Mouse (Mus musculus) hindlimb bud, embryonic 11.5 days (tissue): ENCODE results near the gene Enah.
A peak's percentile ranks its signal among the peaks of the same experiment; 100 is the strongest.

Source experiments
- DNase-seq: peaks from one replicate; pipeline ENCODE4 v3.0.0-alpha.2; 2012; ENCODE audit warnings: low read depth, low spot score; ENCODE audit errors: extremely low spot score

The Enah gene

DNA sequence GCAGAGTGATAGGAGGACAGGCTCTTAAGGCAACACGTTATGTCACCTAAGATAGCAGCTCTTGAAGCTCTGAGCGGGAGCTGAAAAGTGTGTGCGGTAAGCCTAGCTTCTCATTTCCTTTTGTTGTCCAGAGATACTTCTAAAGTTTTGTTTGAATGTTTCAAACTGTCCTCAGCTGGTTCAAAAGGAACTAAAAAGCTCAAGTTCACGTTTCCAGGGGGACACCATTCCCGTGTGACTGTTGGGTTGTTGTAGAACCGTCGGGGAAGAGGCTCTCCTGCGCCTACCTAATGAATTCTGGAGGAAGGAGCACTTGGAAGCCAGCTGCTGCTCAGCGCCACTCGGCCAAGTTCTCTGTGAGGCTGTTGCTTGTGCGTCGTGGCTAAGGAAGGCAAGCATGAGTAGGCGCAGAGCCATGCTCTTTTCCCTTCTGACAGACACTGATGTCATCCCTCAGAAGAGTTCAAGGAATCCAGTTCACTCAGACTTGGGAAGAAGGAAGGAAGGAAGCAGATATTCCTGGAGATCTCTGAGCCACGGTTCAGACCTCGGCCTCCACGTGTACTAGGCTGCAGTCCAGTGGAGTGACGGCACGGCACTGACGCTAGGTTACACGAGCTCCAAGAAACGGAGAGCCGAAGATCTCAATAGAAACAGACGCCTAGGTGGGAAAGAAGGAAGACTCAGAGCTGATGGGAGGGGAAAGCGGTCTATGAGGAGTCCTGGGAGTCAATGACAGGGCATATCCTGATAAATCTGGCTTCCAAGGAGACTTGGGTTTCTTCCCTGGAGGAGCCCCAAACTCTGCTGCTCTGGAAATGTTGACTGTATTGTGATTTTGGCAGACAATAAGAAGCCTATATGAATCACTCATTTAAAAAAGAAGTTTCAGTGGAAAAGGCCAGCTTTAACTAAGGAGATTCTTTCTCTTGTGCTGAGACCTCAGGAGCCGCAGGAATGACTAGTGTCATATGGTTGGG is 8.7 kb upstream of the Enah start:
- no peak for DNase-seq

DNA sequence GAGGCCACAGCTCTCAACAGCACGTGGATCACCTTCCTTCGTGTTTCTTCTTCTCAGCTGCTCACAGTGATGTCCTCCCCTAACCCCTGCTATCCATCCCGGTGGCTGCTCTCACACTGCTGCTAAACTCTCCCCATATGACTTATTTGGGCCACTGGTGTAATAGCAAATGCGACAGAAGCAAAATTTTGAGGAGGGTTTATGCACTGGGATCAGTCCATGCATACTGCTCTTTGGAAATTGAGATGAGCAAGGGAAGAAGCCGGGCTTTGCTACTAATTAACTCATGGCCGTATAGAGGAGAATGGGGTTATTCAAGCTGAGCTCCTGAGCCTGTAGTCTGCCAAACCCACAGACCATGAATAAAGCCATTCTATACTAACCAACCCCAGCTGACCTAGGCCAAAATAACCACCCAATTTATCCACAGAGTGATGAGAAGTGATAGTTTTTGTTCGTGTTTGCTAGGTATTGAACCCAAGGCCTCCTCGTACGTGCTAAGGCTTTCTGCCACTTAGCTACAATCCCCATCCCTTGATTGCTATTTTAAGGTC is 7.7 kb upstream of the Enah start:
- DNase-seq: no peak

DNA sequence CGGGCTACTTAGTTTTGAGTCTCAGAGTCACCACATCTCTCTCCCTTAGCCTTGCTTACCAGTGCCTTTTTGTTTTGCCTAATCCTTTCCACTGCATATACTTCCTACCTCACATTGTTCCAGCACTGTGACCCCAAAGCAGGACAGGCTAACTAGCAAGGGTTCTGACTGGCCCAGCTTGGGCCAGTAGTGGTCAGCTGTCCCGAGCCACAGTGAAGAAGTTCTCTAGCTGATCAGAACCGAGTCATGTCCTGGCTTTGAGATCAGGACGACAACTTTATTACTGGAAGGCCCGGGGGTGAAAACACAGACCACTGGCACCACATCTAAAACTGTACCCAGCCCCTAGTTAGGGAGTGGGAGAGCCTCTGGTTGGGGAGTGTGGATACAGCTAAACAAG is 7.0 kb upstream of the Enah start:
- no peak for DNase-seq

DNA sequence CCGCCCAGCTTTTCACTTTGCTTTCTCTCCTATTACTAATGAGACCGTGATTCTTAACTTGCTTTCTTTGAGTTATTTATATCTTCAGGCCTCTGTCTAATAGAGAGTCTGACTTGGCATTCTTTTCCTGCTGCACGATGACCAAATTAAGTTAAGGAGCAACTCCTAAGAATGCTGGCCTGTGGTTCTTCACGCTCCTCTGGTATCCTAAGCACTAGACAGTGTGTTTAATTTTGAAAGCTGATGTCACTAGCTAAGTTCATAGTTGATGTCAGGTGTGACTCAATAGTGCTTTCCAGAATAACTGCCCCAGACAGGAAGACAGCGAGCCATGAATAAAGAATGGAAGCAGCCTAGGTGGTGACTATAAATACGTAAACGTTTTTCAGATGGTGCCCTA is 6.3 kb upstream of the Enah start:
- no peak for DNase-seq

DNA sequence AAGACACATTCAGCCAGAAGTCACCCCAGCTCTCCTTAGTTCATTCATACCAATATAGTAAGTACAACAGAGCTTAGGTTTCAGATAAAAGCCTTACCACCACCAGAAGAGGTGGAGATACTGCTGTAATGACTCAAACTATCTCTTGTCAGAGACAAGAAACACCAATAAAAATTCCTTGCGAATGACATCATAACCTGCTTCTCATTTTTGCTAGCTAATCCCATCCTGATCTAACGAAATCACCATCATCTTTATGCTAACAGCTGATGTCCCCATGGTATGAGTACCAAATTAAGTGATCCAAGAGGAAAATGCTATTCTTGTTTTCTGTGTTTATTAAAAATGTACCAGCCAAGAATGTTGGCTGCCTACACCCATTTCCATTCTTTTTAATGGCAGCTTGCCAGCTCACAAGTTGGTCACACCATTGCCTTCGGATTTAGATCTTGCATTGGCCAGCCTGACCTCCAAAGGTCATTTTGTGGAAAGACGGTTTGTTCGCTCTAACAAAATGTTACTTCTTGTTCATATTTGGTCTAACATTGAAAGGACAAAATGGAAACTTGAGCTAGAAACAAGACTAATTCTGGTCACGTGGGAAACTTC is 2.0 kb upstream of the Enah start:
- DNase-seq: no peak

DNA sequence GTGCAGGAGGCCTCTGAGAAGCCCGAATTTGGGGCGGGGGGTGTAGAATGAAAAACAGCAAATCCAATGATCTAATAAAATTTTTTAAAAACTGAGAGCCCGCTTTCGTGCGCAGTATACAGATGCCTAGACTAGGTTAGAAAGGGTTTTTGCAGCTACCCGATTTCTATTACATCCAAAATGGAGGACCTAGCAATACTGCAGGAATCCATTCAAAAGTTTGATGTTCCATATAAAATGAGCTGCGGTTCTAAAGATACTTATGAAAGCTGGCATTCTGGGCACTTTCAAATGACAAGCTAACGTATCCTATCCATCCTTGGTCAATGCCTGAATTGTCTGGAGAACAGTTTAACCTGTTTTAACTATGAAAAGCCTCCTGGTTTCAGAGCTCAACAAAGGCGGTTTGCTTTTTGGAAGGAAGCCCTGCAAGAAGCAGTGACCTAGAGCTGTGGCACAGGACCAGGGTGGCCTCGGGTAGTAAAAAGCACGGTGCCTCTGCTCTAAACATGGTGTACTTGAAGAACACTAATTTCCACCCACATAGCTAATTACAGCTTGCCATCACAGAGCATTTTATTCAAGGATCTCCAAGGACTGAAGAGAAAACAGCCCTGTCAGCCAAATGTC is 1.2 kb upstream of the Enah start:
- DNase-seq: no peak

DNA sequence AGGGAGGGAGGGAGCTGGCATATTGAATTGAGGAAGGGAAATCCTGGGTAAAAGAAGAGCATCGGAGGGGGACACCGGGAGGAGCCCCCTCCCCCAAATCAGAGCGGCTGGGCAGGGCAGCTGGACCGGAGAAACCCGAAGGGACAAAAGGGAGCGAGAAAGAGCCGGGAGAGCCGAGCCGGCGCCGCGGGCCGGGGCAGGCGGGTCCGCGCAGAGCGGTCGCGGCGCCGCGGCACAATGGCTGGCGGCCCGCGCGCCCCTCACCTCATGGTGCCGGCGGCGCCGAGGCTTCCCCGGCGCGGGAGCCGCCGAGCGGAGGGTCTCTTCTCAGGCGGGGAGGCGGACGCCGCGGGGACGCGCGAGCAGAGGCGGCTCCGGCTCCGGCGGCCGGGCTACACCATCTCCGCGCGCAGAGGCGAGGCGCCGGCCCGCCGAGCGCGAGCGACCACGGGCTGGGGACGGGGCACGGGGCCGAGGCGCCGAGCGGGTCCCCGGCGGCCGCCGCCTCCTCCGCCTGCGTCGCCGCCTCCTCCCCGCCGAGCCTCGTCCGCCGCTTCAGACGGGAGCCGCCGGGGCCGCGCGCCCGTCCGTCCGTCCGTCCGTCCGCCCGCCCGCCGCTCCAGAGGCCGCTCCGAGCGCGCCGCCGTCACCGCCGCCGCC is 394 bp downstream of the Enah start:
- no peak for DNase-seq

DNA sequence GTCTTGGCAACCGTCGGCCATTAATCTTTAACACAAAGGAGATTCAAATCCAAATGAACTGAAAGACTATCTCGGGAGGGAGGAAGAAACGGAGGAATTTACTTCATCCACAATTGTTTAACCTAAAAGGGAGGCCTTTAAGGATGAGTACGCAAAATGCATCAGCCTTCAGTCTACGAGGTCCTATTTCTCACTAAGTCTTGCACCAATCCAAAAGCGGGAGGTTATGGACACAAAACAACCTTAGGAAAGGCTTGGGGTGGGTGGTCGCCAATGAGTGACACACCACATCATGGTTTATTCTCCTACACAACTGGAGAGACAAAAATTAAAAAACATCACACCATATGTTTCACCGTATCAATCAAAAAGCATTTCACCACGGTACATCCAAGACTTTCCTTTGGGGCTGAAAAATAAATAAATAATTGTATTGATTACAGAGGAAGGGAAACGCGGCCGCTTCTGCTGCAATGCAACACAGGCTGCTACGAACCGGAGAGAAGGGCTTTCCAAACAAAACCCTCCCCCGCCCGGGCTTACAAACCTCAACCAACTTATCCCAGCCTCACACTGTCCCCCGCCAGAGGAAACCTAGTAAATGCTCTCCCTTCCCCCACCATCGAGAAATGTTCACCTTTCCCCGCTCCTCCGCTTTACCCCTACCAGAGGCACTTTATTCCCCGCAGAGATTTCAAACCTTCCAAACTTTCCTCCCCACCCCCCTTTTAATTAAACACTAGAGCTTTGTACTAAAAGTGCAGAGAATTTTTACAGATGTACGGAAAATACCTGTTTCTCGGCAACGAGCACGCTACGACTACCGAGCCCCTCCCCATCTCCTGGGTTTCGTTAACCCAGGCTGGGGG is 1.2 kb downstream of the Enah start:
- DNase-seq: peak; percentile 58

DNA sequence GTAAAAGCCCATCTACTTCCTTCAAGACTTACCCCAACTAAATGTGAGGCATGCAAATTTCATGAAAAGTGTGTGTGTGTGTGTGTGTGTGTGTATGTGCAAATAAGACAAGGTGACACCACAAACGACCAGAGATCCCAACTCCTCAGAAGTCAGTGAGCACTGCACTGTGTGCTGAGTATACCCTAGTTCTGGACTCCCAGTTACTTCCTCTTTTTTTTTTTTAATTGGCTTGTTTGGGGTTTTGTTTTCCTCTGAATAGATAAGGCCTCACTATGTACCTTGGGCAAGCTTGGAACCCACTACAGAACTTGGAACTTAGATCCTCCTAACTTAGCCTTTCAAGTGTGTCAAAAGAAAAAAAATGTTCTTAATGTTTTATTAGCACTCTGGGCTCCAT is 14.0 kb downstream of the Enah start:
- no peak for DNase-seq

DNA sequence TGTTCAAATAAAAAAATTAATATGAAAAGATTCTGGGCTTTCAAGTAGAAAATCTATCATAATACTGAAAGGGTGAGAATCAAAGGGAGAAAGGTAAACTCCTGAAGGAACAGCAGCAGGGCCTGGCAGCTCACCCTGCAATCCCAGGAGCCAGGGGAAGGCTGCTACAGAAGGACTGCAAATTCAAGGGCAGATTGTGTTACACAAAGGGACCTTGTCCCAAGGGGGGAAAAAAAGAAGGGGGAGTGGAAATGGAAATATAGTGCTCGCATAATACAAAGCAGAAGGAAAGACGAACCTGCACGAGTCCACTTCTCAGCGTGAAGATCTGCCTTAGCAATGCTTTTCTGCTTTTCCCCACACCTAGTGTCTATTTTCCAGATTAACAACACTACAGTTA is 21.1 kb downstream of the Enah start:
- DNase-seq: no peak

DNA sequence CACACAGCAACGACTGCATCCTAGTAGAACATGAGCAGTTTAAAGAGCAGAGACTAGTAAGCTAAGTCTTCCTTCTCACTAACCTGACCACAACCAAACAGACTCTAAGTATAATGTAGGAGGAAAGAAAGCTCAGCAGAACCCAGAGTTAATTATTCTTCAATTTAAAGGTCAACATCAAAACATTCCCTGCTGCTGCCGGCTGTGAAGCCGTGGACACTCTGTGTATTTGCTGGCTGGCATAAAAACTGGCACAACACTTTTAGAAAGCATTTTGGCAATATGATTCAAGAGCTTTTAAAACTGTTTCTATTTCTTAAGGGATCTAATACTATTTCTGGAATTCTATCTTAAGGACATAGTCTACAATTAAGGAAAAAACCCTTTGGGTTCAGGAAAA is 22.0 kb downstream of the Enah start:
- DNase-seq: no peak

DNA sequence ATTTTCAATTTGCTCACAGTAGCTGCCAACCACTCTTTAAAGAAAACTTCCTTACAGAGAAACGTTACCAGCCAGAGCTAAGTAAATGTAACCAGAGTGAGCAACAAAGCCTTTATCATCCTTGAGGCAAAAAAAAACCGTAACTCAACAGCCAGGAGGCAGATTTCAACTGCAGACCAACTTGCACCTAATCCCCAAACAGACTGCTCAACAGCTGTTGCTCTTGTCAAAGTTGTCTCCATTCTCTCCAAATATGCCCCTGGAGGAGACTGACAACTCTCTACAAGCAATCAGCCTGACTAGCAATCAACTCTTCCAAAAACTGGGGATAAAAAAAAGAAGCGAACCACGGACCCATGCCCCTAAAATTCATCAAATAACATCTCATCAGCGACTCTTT is 26.2 kb downstream of the Enah start:
- no peak for DNase-seq

DNA sequence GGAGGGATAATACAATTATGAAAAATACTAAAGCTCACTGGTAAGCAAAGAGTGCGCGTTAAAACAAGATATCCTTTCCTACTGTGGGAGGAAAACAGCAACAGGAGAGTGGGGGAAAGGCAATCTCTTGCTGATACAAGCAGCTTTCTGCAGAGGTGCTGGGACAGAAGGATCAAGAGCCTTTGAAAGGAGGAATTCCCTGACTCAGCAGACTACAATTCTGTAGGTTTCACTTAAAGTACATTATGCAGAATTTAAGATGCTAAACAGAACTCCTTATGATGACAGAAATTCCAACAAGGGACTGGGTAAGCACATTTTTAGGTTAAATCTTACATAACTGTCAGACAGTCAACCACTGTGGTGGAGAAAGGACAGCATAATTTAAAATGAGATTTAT is 31.4 kb downstream of the Enah start:
- DNase-seq: no peak

DNA sequence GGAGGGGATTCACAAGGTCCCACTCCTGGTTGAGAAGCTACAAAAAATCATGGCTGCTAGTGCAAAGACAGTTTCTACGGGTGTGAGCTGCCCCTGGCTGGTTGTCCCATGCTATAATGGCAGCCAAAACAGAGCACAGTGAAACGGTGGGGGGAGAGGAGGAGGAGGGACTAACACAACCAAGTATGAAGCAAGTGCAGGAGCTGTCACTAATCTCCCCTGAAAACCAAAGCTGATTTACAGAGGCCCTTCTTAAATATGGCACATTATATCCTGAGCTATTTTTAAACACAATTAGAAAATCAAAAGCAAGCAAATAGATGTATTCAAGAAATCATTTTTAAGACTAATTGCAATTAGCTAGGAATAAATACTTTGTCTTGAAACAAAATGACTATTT is 32.6 kb downstream of the Enah start:
- DNase-seq: no peak

DNA sequence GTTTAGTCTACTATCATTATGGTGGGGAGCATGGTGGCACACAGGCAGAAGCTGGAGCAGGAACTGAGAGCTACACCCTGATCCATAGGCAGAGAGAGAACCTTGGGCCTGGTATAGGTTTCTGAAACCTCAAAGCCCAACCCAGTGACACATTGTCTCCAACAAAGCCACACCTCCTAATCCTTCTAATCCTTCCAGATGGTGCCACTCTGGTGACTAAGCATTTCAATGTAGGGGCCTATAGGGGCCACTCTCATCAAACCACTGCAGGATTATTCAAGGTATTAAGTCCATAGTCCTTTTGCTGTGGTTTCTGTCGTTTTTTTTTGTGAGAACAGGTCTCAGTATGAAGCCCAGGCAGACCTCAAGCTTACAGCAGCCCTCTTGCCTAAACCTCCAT is 33.9 kb downstream of the Enah start:
- no peak for DNase-seq

DNA sequence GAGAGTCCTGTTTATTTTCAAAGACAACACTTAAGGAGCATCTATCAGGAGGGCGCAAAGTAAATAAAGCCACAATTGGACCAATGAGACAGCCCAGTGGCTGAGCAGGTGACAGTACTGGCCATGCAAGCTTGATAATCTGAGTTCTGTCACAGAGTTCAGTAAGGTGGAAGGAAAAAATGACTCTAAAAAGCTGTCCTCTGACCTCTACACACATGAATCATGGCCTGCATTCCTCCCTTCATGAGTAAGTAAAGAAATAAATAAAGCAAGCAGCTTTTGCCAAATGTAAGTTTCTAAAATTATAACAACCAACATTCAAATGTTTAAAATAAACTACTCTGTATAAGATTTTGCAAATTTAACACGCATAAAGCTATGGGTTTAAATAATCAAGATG is 35.0 kb downstream of the Enah start:
- DNase-seq: no peak

DNA sequence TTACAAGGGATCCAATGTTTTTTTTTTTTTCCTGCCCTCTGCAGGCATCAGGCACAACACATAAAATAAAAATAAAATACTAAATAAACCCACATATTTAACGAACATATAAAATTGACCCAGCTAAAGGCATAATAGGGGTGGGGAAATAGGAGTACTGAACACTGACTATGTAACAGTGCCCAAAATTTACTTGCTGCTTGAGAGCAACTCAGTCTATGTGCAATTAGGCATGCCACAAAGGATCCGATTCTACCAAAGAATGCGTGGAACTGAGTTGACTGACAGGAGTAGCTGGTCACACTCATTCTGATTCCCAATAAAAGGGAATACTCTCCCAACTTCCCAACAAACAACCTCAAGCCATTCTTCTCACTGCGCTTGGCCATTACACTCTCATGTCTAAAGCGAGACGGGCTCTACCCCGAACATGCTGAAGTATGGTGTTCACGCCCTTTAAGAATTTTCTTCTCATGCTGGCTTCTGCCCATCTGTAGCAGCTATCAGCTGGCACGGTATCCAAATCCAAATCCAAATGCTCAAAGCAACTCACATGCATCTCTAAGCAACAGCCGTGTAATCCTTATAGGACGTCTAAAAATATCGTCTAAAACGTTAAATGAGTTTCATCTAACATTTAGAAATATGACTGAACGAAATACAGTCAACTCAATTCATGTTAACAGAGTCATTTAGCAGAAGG is 39.6 kb downstream of the Enah start:
- no peak for DNase-seq

DNA sequence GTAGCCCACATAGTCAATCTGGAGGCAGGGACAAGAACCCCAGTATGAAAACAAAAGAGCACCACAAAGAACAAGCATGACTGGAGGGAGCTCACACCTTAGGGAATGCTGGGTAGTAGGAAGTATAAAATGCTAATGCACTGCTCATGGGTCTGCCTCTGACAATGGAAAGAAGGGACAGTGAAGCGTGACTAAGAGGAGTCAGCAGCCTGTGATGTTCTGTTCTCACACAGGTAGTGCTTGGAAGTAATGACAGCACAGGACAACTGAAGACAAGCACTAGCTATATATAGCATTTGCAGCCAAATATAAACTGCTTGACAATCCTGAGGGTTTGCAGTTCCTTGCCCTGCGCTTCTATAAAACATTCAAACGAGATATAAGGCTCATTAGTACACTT is 44.3 kb downstream of the Enah start:
- no peak for DNase-seq

DNA sequence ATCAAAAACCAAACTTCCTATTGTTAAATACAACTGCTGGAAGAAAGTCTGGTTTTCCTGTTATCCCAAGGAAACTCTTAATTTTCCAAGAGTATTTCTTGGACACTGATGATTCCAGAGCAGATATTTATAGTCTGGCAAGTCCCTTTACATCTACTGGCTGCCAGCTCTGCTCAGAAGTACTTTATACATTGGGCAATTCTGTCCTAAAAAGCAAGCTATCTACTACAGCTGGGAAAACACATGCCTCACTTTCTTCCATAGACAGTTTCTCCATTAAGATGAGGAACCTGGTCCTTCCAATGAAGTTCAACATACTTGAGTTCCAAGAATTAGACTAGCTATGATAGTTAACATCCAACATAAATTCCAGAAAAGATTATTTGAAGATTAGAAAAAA is 44.9 kb downstream of the Enah start:
- no peak for DNase-seq

DNA sequence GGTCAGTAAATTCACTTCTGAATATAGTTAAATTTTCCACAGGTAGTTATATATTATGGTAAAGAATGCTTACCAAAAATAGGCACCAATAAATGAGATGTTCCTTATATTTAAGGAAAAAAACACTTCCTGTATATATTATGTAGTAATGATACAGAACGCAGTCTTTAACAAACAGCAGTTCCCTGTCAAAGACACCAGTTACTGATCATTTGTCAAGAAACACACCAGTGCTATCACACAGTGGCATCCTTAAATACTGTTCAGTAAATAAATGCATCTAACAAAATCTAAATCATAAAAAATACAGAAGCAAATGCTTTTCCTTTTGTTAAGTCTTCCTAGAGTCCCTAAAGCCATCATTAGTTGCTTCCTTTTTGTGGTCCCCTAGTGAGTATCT is 54.5 kb downstream of the Enah start:
- DNase-seq: no peak
